Mouse (Mus musculus): ENCODE results near the gene Prep.

The Prep gene

DNA sequence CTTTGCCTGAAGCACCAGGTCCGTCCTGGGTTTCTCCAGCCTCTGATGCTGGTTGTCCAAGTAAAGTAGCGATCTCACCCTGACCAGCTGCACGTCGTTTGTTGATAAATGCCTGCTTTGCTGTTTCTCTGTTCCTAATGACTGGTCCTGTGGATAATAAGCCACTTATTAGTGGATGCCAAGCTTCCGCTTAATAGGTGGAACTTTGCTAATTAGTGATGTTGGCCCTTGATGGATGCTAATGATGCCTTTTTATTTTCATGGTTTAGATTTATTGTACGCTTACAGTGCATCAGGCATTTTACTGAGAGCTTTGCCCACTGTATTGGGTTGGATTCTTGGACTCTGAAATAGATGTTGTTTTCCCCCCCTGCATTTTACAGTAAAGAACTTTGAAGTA lies 7.5 kb downstream of the Prep start:
- ATAC-seq (ENCODE audit: insufficient number of reproducible peaks, low FRiP score, low TSS enrichment) = no peak

DNA sequence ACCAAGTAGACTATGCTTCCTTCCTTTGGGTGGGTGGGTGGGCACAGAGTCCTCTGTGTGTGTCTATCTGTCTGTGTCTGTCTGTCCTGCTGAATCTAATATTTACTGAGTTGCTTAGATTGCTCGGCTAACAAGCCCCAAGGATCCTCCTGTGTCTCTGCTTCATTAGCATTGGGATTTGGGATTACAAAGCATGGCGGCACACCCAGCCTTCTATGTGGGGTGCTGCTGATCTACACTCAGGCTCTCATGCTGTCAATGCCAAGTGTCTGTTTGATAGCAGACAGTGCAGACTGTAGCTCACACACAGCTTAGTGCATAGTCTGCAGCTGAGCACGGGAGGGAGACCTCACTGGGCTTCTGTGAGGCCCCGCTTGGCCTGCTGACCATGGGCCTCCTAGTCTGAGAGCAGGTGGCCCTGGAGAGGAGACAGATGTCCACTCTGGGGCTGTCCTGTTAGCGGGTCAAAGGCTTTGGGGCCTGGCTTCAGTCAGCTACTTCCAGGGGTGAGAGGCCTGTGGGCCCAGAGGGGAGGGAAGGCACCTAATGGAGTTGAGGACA lies 8.6 kb downstream of the Prep start:
- ATAC-seq (ENCODE audit: insufficient number of reproducible peaks, low FRiP score, low TSS enrichment) = no peak

DNA sequence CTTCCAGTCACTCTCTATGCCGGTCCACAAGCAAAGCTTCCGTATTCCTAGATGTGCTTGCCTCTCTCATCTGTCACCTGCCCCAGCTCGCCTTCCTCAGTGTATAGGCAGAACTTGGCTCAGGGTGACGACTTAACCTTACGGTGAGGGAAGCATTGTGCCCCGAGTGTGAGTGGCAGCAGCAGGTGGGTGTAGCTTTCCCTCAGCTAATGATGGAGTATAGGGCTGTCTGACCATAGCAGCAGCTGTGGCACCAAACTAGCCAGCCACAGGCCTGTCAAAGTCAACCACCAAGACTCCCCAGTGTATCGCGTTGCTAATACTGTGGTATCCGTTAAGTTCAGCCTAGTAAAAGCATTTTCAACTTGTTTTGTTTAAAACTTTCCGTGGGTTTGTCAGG lies 9.6 kb downstream of the Prep start:
- no peak for ATAC-seq (ENCODE audit: insufficient number of reproducible peaks, low FRiP score, low TSS enrichment)

GRCm38 (mm10) chr10:45077353-45077752 lies 10.3 kb downstream of the Prep start:
- no peak for ATAC-seq (ENCODE audit: insufficient number of reproducible peaks, low FRiP score, low TSS enrichment)

GRCm38 (mm10) chr10:45079756-45080155 lies 12.8 kb downstream of the Prep start:
- ATAC-seq (ENCODE audit: insufficient number of reproducible peaks, low FRiP score, low TSS enrichment) = no peak

- ATAC-seq (ENCODE audit: insufficient number of reproducible peaks, low FRiP score, low TSS enrichment) = no peak
Measured at GRCm38 (mm10) chr10:45080490-45080889, 13.5 kb downstream of the Prep start.

GRCm38 (mm10) chr10:45082730-45083129 lies 15.7 kb downstream of the Prep start:
- no peak for ATAC-seq (ENCODE audit: insufficient number of reproducible peaks, low FRiP score, low TSS enrichment)

GRCm38 (mm10) chr10:45084002-45084401 lies 17.0 kb downstream of the Prep start:
- 0 out of 2 replicates have a peak, but pooled peaks have one; percentile 26 for ATAC-seq (ENCODE audit: insufficient number of reproducible peaks, low FRiP score, low TSS enrichment)

GRCm38 (mm10) chr10:45084471-45084870 lies 17.5 kb downstream of the Prep start:
- no peak for ATAC-seq (ENCODE audit: insufficient number of reproducible peaks, low FRiP score, low TSS enrichment)

DNA sequence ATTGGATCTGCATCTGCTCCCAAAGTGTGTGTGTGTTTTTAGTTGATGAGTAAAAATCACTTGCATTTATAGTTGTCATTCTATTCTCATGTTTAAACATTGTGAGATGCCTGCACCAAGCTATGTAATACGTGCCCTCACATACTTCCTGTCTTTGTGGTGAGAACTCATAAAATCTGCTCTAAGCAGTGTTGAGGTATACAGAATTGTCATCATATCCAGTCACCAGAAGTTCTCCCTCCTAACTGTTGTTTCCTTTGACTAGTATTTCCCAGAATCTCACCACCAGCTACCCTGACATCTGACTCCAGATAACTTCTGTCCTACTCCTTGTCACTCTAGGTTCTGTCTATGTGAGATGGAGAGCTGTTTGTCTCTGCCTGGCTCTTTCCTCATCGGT lies 18.3 kb downstream of the Prep start:
- ATAC-seq (ENCODE audit: insufficient number of reproducible peaks, low FRiP score, low TSS enrichment) = no peak

GRCm38 (mm10) chr10:45086637-45087036 lies 19.6 kb downstream of the Prep start:
- no peak for ATAC-seq (ENCODE audit: insufficient number of reproducible peaks, low FRiP score, low TSS enrichment)

DNA sequence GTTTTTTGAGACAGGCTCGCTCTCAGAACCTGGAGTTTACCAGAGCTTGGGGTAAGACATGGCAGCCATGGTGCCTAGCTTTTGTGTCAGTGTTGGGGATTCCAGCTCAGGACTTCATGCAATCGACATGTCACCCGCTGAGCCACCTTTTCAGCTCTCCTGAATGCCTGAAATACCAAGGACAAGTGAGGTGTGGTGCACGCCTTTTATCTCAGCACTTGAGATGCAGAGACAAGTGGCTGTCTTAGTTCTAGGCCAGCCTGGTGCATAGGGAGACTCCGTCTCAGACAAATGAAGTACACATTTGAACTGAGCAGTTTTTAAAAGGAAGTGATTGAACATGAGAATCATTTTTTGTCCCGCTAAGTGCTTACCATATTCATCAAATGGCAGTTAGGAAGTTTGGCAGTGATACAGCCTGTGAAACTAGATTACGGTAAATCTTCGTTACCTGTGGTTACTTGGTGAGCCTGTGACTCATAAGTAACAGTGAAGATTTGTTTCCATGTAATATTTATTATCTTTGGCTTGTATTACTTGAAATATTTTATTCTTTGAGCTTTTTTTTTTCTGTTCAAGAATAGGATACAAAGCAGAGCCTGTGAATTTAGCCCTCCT lies 24.6 kb downstream of the Prep start:
- ATAC-seq (ENCODE audit: insufficient number of reproducible peaks, low FRiP score, low TSS enrichment) = no peak

DNA sequence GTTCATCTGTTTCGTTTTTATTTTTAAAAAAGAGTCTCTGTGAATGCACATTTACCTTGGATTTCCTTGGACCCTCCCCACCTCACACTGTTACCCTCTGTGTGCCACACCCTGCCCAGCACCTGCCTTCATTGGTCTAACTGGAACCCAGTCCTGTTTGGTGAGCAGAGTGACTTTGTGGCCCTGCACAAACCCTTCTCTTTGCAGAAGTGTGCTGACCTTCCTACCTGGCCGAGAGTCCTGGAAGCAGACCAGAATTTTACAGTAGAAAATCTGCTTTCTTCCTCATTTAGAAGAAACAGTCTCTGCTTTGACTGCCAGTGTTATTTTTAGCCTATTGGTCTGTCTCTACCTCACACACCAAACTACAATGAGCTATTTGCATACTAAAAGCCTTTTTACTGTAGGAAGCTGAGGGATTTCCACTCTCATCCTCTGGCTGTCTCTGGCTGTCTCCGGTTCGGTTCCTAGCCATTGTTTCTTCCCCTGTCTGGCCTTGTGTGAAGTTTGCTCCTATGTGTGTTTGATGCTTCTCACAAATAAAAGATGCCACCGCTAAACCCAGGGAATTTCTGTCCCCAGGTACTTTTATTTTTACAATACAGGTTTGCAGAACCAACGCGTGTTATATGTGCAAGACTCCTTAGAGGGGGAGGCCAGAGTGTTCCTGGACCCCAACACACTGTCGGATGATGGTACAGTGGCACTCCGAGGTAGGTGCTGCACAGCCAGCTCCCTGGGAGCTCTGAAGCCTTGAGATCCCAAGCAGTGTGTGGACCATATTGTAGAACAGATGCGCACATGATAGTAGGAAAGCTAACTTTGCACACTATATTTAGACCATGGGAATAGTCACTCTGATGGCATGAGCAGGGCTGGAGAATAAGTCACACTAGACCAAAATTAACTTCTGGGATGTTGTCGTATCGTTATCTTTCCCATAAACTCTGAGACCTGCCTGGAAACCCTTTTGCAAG lies 25.4 kb downstream of the Prep start:
- ATAC-seq (ENCODE audit: insufficient number of reproducible peaks, low FRiP score, low TSS enrichment) = no peak; the same call in 1 of the 2 replicates

DNA sequence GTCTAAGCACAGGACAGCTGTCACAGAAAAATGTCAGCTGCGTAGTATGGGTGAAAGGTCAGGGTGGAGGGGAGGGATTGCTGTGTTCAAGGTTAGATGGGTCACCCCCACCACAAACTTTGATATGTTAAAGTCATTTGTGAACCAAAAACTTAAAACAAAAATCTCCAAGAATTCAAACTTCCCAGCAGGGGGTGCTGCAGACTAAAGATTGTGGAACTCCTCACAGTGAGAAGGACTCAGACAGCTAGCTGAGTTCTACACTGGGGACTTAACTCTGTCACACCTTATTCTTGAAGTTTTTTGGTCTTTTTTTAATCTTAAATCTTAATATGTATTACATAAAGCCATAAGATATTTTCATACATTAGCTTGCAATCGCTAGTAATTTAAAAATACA lies 31.7 kb downstream of the Prep start:
- ATAC-seq (ENCODE audit: insufficient number of reproducible peaks, low FRiP score, low TSS enrichment) = no peak

- no peak for ATAC-seq (ENCODE audit: insufficient number of reproducible peaks, low FRiP score, low TSS enrichment)
Measured at GRCm38 (mm10) chr10:45100473-45100872, 33.5 kb downstream of the Prep start.

GRCm38 (mm10) chr10:45103184-45103583 lies 36.2 kb downstream of the Prep start:
- no peak for ATAC-seq (ENCODE audit: insufficient number of reproducible peaks, low FRiP score, low TSS enrichment)

DNA sequence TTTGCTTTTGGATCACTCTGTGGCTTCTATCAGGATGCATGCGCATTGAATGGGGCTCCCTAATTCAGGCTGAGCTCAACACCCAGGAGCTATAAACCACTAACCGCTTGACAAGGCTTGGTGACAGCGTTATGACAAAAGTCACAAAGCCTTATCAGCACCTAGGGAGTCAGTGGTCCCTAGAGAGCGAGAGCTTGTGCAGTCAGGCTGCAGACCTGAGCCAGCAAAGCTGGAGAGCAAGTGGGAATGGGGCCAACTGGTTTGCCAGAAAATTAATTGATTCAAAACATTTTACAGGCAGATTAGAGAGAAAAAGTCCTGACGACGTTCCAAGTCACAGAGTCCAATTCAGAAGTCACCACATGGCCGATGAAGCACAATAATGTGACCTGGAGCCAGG lies 37.1 kb downstream of the Prep start:
- ATAC-seq (ENCODE audit: insufficient number of reproducible peaks, low FRiP score, low TSS enrichment) = 0 out of 2 replicates have a peak, but pooled peaks have one; percentile 26

- ATAC-seq (ENCODE audit: insufficient number of reproducible peaks, low FRiP score, low TSS enrichment) = no peak
Measured at GRCm38 (mm10) chr10:45104535-45105079, 37.6 kb downstream of the Prep start.

DNA sequence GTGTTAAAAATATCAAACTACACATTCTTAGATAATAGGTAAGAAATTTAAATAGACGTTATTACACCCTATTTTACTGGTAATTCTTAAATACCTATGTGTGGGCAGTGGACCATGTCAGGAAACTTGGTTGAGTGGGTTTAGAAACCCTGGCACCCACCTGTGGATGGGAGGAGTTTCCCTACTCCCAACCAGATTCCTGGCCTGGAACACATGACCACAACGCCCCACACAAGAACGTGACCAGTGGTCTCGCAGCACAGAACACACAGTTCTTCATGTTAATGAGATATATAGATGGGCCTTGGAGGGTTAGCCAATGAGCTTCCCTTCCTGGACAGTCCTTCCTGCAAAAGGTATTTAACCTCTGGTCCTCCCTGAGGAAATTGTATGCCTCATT lies 39.5 kb downstream of the Prep start:
- ATAC-seq (ENCODE audit: insufficient number of reproducible peaks, low FRiP score, low TSS enrichment) = no peak

DNA sequence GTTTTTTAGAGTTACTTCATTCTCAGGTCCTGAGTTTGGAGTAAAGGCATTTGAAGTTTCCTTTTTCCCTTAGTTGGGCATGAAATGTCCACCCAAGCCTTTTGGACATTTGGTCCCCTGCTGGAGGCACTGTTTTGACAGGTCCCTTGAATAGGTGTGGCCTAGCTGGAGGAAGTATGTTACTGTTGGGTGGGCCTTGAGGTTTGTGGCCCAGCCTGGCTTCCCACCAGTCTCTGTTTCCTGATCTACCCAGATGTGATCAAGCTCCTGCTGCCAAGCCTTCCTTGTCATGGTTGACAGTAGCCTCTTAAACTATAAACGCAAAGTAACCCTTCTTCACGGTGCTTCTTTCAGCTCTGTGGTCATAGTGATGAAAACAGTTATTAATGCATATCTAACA lies 40.3 kb downstream of the Prep start:
- ATAC-seq (ENCODE audit: insufficient number of reproducible peaks, low FRiP score, low TSS enrichment) = no peak

GRCm38 (mm10) chr10:45109041-45109440 lies 42.0 kb downstream of the Prep start:
- ATAC-seq (ENCODE audit: insufficient number of reproducible peaks, low FRiP score, low TSS enrichment) = no peak

All from cerebellum, adult (tissue).